Mouse (Mus musculus): ENCODE results near the gene Atp6v1c2. TPM values are rescaled to one million over a fixed set of nuclear protein-coding genes. Genes with fewer than 3 reads are reported as not detected.
A peak's percentile ranks its signal among the peaks of the same experiment; 100 is the strongest.

Gene Atp6v1c2
- total and polyA plus RNA-seq, 3 experiments = not detected

- H3K27ac ChIP-seq (ENCODE audit: control insufficient read depth, low read depth, low read length) = no peak overlapping the region
- H3K4me3 ChIP-seq (ENCODE audit: control insufficient read depth in 1 of 2, insufficient read depth in 1 of 2, low read depth in 2 of 2, low read length in 2 of 2) = no peak overlapping the region
- H3K79me2 ChIP-seq (ENCODE audit: control insufficient read depth, insufficient read depth, low read length, poor library complexity) = peaks cover 27% of the 10 kb centered on the region
- peaks cover 0 to 13% of the 10 kb centered on the region in 2 experiments; a peak in 2 of 4 replicates for H3K36me3 ChIP-seq (ENCODE audit: control insufficient read depth in 1 of 2, insufficient read depth in 2 of 2, low read length in 2 of 2)
- no peak for TF ChIP-seq ZKSCAN1 (IDR thresholded peaks at IDR 0.05; ENCODE audit: low read depth, low read length)
- TF ChIP-seq EP300 (IDR thresholded peaks at IDR 0.05; ENCODE audit: low read depth in 1 of 2, low read length in 2 of 2) = no peak
- no peak for TF ChIP-seq TAL1 (IDR thresholded peaks at IDR 0.05; ENCODE audit: low read length)
- no peak for TF ChIP-seq CHD2 (IDR thresholded peaks at IDR 0.05; ENCODE audit: low read length)
- no peak for TF ChIP-seq RAD21 (IDR thresholded peaks at IDR 0.05; ENCODE audit: low read depth, low read length)
- TF ChIP-seq CTCF (IDR thresholded peaks at IDR 0.05 in 2 of 3, conservative IDR thresholded peaks at IDR 0.05 in 1 of 3; ENCODE audit: control insufficient read depth in 1 of 3, insufficient read depth in 1 of 3, low read depth in 2 of 3, low read length in 3 of 3, poor library complexity in 1 of 3, severe bottlenecking in 1 of 3) = peak in 2 of 3 experiments; percentile 19 to 29; a peak in 2 of 6 replicates
- no peak for TF ChIP-seq GATA1 (IDR thresholded peaks at IDR 0.05; ENCODE audit: low read depth, low read length)
- peak; percentile 82 for TF ChIP-seq ZNF384 (IDR thresholded peaks at IDR 0.05; ENCODE audit: low read depth, low read length)
- no peak for TF ChIP-seq HCFC1 (IDR thresholded peaks at IDR 0.05; ENCODE audit: low read depth, low read length)
- no peak for TF ChIP-seq TCF12 (IDR thresholded peaks at IDR 0.05; ENCODE audit: low read depth, low read length)
- no peak for TF ChIP-seq POLR2AphosphoS2 (IDR thresholded peaks at IDR 0.05; ENCODE audit: low read length)
- TF ChIP-seq NRF1 (IDR thresholded peaks at IDR 0.05; ENCODE audit: insufficient read depth, low read depth, low read length, poor library complexity, severe bottlenecking) = no peak
- TF ChIP-seq MYB (IDR thresholded peaks at IDR 0.05; ENCODE audit: low read depth, low read length) = no peak
- 0 out of 2 replicates have a peak, but pooled peaks have one; percentile 25 for TF ChIP-seq MYC (IDR thresholded peaks at IDR 0.05; ENCODE audit: low read depth, low read length)
- TF ChIP-seq TBP (IDR thresholded peaks at IDR 0.05; ENCODE audit: low read depth, low read length) = no peak
- TF ChIP-seq SIN3A (IDR thresholded peaks at IDR 0.05; ENCODE audit: low read length) = no peak
- TF ChIP-seq POLR2AphosphoS5 (IDR thresholded peaks at IDR 0.05; ENCODE audit: borderline replicate concordance, low read depth, low read length) = no peak
- TF ChIP-seq USF2 (IDR thresholded peaks at IDR 0.05; ENCODE audit: borderline replicate concordance in 1 of 2, insufficient read depth in 1 of 2, low read depth in 1 of 2, low read length in 2 of 2) = no peak
- TF ChIP-seq ELF1 (IDR thresholded peaks at IDR 0.05; ENCODE audit: low read depth, low read length) = no peak
- no peak overlapping the region for H3K9ac ChIP-seq (ENCODE audit: control insufficient read depth, low read depth, low read length, poor library complexity, severe bottlenecking)
- peaks cover 3 to 10% of the 10 kb centered on the region in 2 experiments; a peak in 3 of 4 replicates for H3K4me1 ChIP-seq (ENCODE audit: control insufficient read depth in 1 of 2, insufficient read depth in 2 of 2, low read length in 2 of 2)
- DNase-seq (ENCODE audit: low read depth, low spot score) = peak; percentile 35
- H3K27me3 ChIP-seq (ENCODE audit: control insufficient read depth in 1 of 2, insufficient read depth in 2 of 2, low read length in 2 of 2) = no peaks in the 10 kb centered on the region
- H3K9me3 ChIP-seq (replicated peaks; ENCODE audit: insufficient read depth, low read length) = no peaks in the 10 kb centered on the region
These were observed 20.9 kb upstream of the Atp6v1c2 start for GRCm38 (mm10) chr12:17350106-17350505.
